Mouse (Mus musculus) spleen, adult 18-20 months (tissue): ENCODE data around the gene BC025920.

Experiments
- DNase-seq, 2 experiments: peaks; one replicate each; pipeline ENCODE4 v3.0.0; 2022; ENCODE audit warnings: mixed read lengths in 2 of 2

The BC025920 gene

GRCm38 (mm10) chr10:81642648-81643448 is 36.8 kb downstream of the BC025920 start:
- no peak for DNase-seq

DNA sequence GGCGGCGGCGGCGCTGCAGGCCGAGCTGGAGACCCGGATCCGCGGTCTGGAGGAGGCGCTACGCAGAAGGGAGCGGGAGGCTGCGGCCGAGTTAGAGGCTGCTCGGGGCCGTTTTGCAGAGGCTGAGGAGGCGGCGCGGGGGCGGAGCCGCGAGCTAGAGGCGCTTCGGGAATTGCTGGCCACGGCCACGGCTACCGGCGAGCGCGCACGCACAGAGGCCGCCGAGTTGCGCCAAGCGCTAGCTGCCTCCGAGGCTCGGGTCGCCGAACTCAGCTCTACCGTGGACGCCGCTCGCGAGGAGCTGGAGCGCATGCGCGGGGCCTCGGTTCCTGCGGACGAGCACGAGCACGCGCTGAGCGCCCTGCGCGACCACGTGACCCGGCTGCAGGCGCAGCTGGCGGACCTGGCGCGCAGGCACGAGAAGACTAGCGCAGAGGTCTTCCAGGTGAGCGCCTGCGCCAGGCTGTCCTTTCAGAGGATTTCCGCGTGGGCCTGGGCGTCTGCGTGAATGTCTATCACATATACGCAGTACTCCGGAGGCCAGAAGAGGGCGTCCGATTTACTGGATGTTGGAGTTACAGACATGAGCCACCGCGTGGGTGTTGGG is 37.5 kb downstream of the BC025920 start:
- DNase-seq, result peak; percentile 91 to 94

DNA sequence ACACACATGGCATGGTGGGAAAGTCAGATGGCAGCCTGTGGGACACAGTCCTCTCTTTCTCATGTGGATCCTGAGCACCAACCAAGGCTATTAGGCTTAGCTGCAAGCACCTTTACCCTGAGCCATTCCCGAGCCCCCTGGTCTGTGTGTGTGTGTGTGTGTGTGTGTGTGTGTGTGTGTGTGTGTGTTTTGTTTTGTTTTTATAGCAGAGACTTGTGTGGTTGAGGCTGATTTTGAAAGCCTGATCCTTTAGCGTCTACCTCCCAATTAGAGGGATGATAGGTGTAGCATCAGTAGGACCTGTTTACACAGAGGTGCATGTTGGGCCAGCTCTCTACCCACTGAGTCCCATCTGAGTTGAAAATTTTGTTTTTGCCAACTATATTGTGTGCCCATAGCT is 38.1 kb downstream of the BC025920 start:
- DNase-seq, result no peak

DNA sequence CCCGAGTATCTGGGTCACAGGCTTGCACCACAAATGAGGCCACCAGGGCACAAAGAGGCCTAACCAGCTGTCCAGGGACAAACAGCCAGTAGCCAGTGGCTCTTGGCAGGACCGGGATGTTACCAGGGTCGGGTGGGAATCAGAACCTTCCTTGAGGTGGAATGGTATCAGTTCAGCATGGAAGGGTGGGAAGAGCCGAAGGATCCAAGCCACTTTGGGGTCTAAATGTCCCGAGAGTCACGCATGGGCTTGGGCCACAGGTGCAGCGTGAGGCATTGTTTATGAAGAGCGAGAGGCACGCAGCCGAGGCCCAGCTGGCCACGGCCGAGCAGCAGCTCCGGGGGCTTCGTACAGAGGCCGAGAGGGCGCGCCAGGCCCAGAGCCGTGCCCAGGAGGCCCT is 38.6 kb downstream of the BC025920 start:
- no peak for DNase-seq

DNA sequence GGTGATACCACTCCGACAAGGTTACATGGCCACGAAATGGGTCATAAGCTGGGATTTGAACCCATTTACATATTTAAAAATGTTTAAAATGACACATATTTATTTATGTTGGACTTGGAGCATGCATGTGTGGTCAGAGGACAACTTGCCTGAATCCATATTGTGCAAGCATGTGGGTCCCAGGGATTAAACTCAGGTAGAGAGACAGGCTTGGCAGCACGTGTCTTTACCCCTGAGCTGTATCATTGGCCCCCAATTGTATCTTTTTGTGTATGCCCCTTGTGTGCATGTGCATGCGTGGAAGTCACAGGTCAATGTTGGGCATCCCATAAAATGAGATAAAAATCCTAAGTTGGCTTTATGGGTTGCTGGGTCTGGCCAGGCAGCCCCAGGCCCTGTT is 39.3 kb downstream of the BC025920 start:
- DNase-seq, result no peak

- no peak for DNase-seq
Observed at GRCm38 (mm10) chr10:81646015-81646555, 40.0 kb downstream of the BC025920 start.

- peak; percentile 70 to 82 for DNase-seq
Observed at GRCm38 (mm10) chr10:81648803-81649775, 43.0 kb downstream of the BC025920 start, which contains the start of gene Gm10778. Gene Gm10778, plus strand, starts transcription at chr10:81649059.

- no peak for DNase-seq
Observed at GRCm38 (mm10) chr10:81655178-81655577, 49.1 kb downstream of the BC025920 start.

DNA sequence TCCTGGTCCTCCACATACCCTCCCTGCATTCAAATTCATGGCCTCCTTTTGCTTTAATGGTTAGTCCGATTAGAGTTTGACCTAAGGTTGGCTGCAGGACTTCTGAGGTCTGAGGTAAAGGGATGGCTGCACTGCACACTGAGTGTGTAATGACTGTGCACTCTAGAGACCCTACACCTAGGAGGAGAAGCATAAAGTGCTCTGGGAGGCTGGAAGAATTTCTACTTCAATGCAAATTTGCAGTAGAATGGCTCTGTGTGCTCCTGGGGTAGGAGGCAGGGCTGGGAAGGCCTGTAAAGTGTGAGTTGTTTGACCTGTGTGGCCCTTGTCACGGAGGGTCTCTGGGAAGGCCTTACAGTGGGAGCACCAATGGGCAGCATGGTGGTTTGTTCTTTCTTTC is 50.1 kb downstream of the BC025920 start:
- DNase-seq, result no peak
